Mouse (Mus musculus) CH12.LX (cell line): ENCODE measurements around the gene Srpk3.

ENCODE experiments used
- CHD2 ChIP-seq: IDR thresholded peaks from 2 replicates; pipeline ENCODE4 v1.6.1; 2011; ENCODE audit warnings: low read length, improper control_type of control experiment
- CTCF ChIP-seq, 2 experiments: IDR thresholded peaks in 1 of 2; conservative IDR thresholded peaks in 1 of 2; 2 replicates each; pipeline ENCODE4 v1.5.1; 2011 to 2012; ENCODE audit warnings: low read depth in 2 of 2, low read length in 2 of 2, improper control_type of control experiment in 1 of 2, inconsistent platforms in 1 of 2, mild to moderate bottlenecking in 1 of 2, moderate library complexity in 1 of 2
- KAT2A ChIP-seq: IDR thresholded peaks from 2 replicates; pipeline ENCODE4 v1.6.1; 2012; ENCODE audit warnings: low read length, improper control_type of control experiment, inconsistent platforms; ENCODE audit not compliant: insufficient replicate concordance
- MAX ChIP-seq: IDR thresholded peaks from 2 replicates; pipeline ENCODE4 v1.6.1; 2011; ENCODE audit warnings: low read length, improper control_type of control experiment
- MEF2A ChIP-seq: IDR thresholded peaks from 2 replicates; pipeline ENCODE4 v1.6.1; 2014; ENCODE audit warnings: low read depth, mild to moderate bottlenecking, inconsistent platforms, low read length, improper control_type of control experiment, borderline replicate concordance
- PAX5 ChIP-seq: IDR thresholded peaks from 2 replicates; pipeline ENCODE4 v1.6.1; 2012; ENCODE audit warnings: low read length, inconsistent platforms, mixed read lengths
- POLR2A ChIP-seq: IDR thresholded peaks from 2 replicates; pipeline ENCODE4 v1.6.1; 2011; ENCODE audit warnings: low read depth, mild to moderate bottlenecking, improper control_type of control experiment, low read length
- RAD21 ChIP-seq: IDR thresholded peaks from 2 replicates; pipeline ENCODE4 v1.6.1; 2011; ENCODE audit warnings: low read depth, mild to moderate bottlenecking, low read length, improper control_type of control experiment, moderate library complexity

GRCm38 (mm10) chrX:73816596-73817314, 42.5 kb downstream of the Srpk3 start:
- no peak for TF ChIP-seq KAT2A
- TF ChIP-seq RAD21, result no peak
- TF ChIP-seq PAX5, result no peak
- TF ChIP-seq POLR2A, result no peak
- no peak for TF ChIP-seq CHD2
- TF ChIP-seq MEF2A, result no peak
- no peak for TF ChIP-seq CTCF (conservative IDR thresholded peaks at IDR 0.05 in 1 of 2, IDR thresholded peaks at IDR 0.05 in 1 of 2; ENCODE audit: low read depth in 2 of 2, low read length in 2 of 2)
- no peak for TF ChIP-seq MAX
